In the genomic region with DNA sequence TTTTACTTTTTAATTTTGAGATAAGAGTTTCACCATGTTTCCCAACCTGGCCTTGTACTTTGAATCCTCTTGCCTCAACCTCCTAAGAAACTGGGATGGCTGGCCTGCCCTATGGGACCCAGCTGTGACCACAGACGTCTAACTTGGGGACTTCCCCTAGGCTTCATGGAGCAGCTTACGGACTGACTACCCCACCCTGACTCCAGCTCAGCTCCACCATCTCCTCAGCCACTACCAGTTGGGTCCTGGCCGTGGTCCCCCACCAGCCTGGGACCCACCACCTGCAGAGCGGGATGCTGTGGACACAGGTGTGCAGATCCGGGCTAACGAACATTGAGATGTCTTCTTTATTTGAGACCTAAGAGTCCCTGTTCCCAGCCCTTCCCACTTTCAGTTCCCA, we compare ENCODE assay signal across 13 mouse cellular contexts. TPM values are rescaled to one million over a fixed set of nuclear protein-coding genes. Genes with fewer than 3 reads are reported as not detected.
DNase-seq lines count a peak whose midpoint lies in the region; ATAC-seq lines count a peak whose summit lies in the region.
"Had no signal": no experiment of that assay in that cellular context is flagged by ENCODE, and none has a peak within 500 bp of the region (broad histone marks: within the 10 kb centered on the region; RNA-seq: fewer than 3 reads in every experiment).

No protein-coding gene starts in this region.

- H3K4me3 ChIP-seq in kidney, embryonic 16.5 days (ENCODE audit: low read length) = no peak overlapping the region
- H3K4me3 ChIP-seq in embryonic facial prominence, embryonic 14.5 days (ENCODE audit: low read depth, low read length) = peak overlapping the region; percentile 36; the same call in 1 of the 2 replicates
- H3K4me3 ChIP-seq in midbrain, embryonic 13.5 days (replicated peaks) = no peak overlapping the region
- H3K4me3 ChIP-seq: liver, embryonic 15.5 days had no signal

- no peaks in the 10 kb centered on the region for H3K9me3 ChIP-seq in kidney, embryonic 16.5 days (ENCODE audit: low read length)
- no peaks in the 10 kb centered on the region for H3K9me3 ChIP-seq in embryonic facial prominence, embryonic 14.5 days (ENCODE audit: control insufficient read depth, low read length)
- H3K9me3 ChIP-seq in midbrain, embryonic 13.5 days = no peaks in the 10 kb centered on the region
- H3K9me3 ChIP-seq: liver, embryonic 15.5 days had no signal

- ATAC-seq in kidney, embryonic 16.5 days (ENCODE audit: low FRiP score, low TSS enrichment) = no peak
- ATAC-seq in embryonic facial prominence, embryonic 14.5 days (ENCODE audit: low read depth) = no peak
- ATAC-seq in midbrain, embryonic 13.5 days = no peak

- peaks cover 13% of the 10 kb centered on the region for H3K36me3 ChIP-seq in kidney, embryonic 16.5 days (ENCODE audit: insufficient read depth, low read length)
- peaks cover 10% of the 10 kb centered on the region for H3K36me3 ChIP-seq in embryonic facial prominence, embryonic 14.5 days (ENCODE audit: control insufficient read depth, insufficient read depth, low read length)
- H3K36me3 ChIP-seq in midbrain, embryonic 13.5 days = peaks cover 10% of the 10 kb centered on the region
- H3K36me3 ChIP-seq: liver, embryonic 15.5 days had no signal

- peak; percentile 46 for DNase-seq in cerebellum, adult 8-10 months
- no peak for DNase-seq in cerebellum, postnatal 36 days
- no peak for DNase-seq in kidney, adult 11 months
- no peak for DNase-seq in embryonic facial prominence, embryonic 14.5 days (ENCODE audit: low spot score)
- DNase-seq in ovary, postnatal 10 days (ENCODE audit: low spot score) = no peak
- DNase-seq in adrenal gland, adult 8-10 months = no peak
- DNase-seq: kidney, adult 8-10 months had no signal

- peaks cover 57% of the 10 kb centered on the region for H3K4me1 ChIP-seq in kidney, embryonic 16.5 days (ENCODE audit: insufficient read depth, low read length)
- H3K4me1 ChIP-seq in embryonic facial prominence, embryonic 14.5 days (ENCODE audit: control insufficient read depth, insufficient read depth, low read length) = peaks cover 30% of the 10 kb centered on the region
- H3K4me1 ChIP-seq in midbrain, embryonic 13.5 days (replicated peaks) = peaks cover 22% of the 10 kb centered on the region

- 93% methylated on average over 6 of the region's 6 CpGs for WGBS in kidney, embryonic 16.5 days
- 92% methylated on average over 6 of the region's 6 CpGs for WGBS in embryonic facial prominence, embryonic 14.5 days
- 96% methylated on average over 6 of the region's 6 CpGs for WGBS in midbrain, embryonic 13.5 days

- no peak overlapping the region for H3K27ac ChIP-seq in kidney, embryonic 16.5 days (ENCODE audit: low read length)
- H3K27ac ChIP-seq in embryonic facial prominence, embryonic 14.5 days (replicated peaks; ENCODE audit: low read depth, low read length) = no peak overlapping the region
- no peak overlapping the region for H3K27ac ChIP-seq in midbrain, embryonic 13.5 days
- H3K27ac ChIP-seq: liver, embryonic 15.5 days had no signal

- peak overlapping the region; percentile 50 for H3K4me2 ChIP-seq in kidney, embryonic 16.5 days (replicated peaks; ENCODE audit: low read depth, low read length)
- H3K4me2 ChIP-seq in embryonic facial prominence, embryonic 14.5 days (ENCODE audit: low read depth, low read length) = peak overlapping the region; percentile 61; the same call in 1 of the 2 replicates
- 0 out of 2 replicates have a peak overlapping the region, but pooled peaks have one; percentile 51 for H3K4me2 ChIP-seq in midbrain, embryonic 13.5 days (replicated peaks)

- no peak overlapping the region for H3K9ac ChIP-seq in kidney, embryonic 16.5 days (replicated peaks; ENCODE audit: low read length)
- H3K9ac ChIP-seq in embryonic facial prominence, embryonic 14.5 days (ENCODE audit: low read depth, low read length) = no peak overlapping the region
- no peak overlapping the region for H3K9ac ChIP-seq in midbrain, embryonic 13.5 days (replicated peaks)
- H3K9ac ChIP-seq: liver, embryonic 15.5 days had no signal

- H3K27me3 ChIP-seq in kidney, embryonic 16.5 days (ENCODE audit: insufficient read depth, low read length) = no peaks in the 10 kb centered on the region
- no peaks in the 10 kb centered on the region; the same call in 1 of the 2 replicates for H3K27me3 ChIP-seq in embryonic facial prominence, embryonic 14.5 days (replicated peaks; ENCODE audit: control insufficient read depth, insufficient read depth, low read length)
- H3K27me3 ChIP-seq in midbrain, embryonic 13.5 days = peaks cover 10% of the 10 kb centered on the region

RNA-seq across cellular contexts. Expression of gene Mamstr, which starts 2.1 kb away (rescaled TPM):
- 8.0 and 9.0 TPM in 2 replicates for polyA plus RNA-seq in kidney, embryonic 16.5 days (2015; fragmentation: Nextera tagmentation; extraction: Ambion mirVana)
- polyA plus RNA-seq in embryonic facial prominence, embryonic 14.5 days (2014; fragmentation: Nextera tagmentation; extraction: Ambion mirVana) = 23.3 and 28.8 TPM in 2 replicates
- 3.1 and 4.8 TPM in 2 replicates for polyA plus RNA-seq in midbrain, embryonic 13.5 days (2015; fragmentation: Nextera tagmentation; extraction: Ambion mirVana)
- 10 to 100 TPM in 1 of 4 experiments, 1 to 10 TPM in 3; 2.4 to 14.9 (median 3.6) TPM for total RNA-seq in adrenal gland, adult 8-10 months (2022)
- total RNA-seq: MEL had no signal

RNA-seq across cellular contexts. Expression of gene Rasip1, which starts 10.4 kb away (rescaled TPM):
- 11.6 and 13.0 TPM in 2 replicates for polyA plus RNA-seq in kidney, embryonic 16.5 days (2015; fragmentation: Nextera tagmentation; extraction: Ambion mirVana)
- polyA plus RNA-seq in embryonic facial prominence, embryonic 14.5 days (2014; fragmentation: Nextera tagmentation; extraction: Ambion mirVana) = 10.4 and 11.1 TPM in 2 replicates
- 7.5 and 9.4 TPM in 2 replicates for polyA plus RNA-seq in midbrain, embryonic 13.5 days (2015; fragmentation: Nextera tagmentation; extraction: Ambion mirVana)
- total RNA-seq in adrenal gland, adult 8-10 months (2022) = 10 to 100 TPM; 15.5 to 30.2 (median 21.4) TPM

RNA-seq across cellular contexts. Expression of gene Izumo1, which starts 16.1 kb away (rescaled TPM):
- 0.13 and 0.14 TPM in 2 replicates for polyA plus RNA-seq in kidney, embryonic 16.5 days (2015; fragmentation: Nextera tagmentation; extraction: Ambion mirVana)
- 0.19 and 0.30 TPM in 2 replicates for polyA plus RNA-seq in embryonic facial prominence, embryonic 14.5 days (2014; fragmentation: Nextera tagmentation; extraction: Ambion mirVana)
- 0.17 TPM in 1 of 2 replicates, not detected in the other for polyA plus RNA-seq in midbrain, embryonic 13.5 days (2015; fragmentation: Nextera tagmentation; extraction: Ambion mirVana)
- under 1 TPM; 0.14 to 0.68 (median 0.38) TPM for total RNA-seq in adrenal gland, adult 8-10 months (2022)
- total RNA-seq: MEL had no signal

RNA-seq across cellular contexts. Expression of gene Fut1, which starts 20.6 kb away (rescaled TPM):
- polyA plus RNA-seq in kidney, embryonic 16.5 days (2015; fragmentation: Nextera tagmentation; extraction: Ambion mirVana) = 0.27 and 0.32 TPM in 2 replicates
- polyA plus RNA-seq in embryonic facial prominence, embryonic 14.5 days (2014; fragmentation: Nextera tagmentation; extraction: Ambion mirVana) = 1.3 and 2.1 TPM in 2 replicates
- not detected in 2 replicates for polyA plus RNA-seq in midbrain, embryonic 13.5 days (2015; fragmentation: Nextera tagmentation; extraction: Ambion mirVana)
- not detected for total RNA-seq in adrenal gland, adult 8-10 months (2022)
- total RNA-seq: layer of hippocampus, postnatal 14 days; MEL had no signal
- polyA plus RNA-seq: liver, embryonic 15.5 days had no signal

RNA-seq across cellular contexts. Expression of gene Fgf21, which starts 22.4 kb away (rescaled TPM):
- not detected in 2 replicates for polyA plus RNA-seq in kidney, embryonic 16.5 days (2015; fragmentation: Nextera tagmentation; extraction: Ambion mirVana)
- 0.45 and 1.0 TPM in 2 replicates for polyA plus RNA-seq in embryonic facial prominence, embryonic 14.5 days (2014; fragmentation: Nextera tagmentation; extraction: Ambion mirVana)
- polyA plus RNA-seq in midbrain, embryonic 13.5 days (2015; fragmentation: Nextera tagmentation; extraction: Ambion mirVana) = 0.17 TPM in 1 of 2 replicates, not detected in the other
- total RNA-seq in adrenal gland, adult 8-10 months (2022) = not detected
- total RNA-seq: layer of hippocampus, postnatal 14 days; MEL had no signal
- polyA plus RNA-seq: heart, embryonic 14.5 days; liver, embryonic 15.5 days had no signal
